In genomic region chr3:122273407-122274240, GRCm38 (mm10) we compare ENCODE assay signal across 7 mouse cellular contexts. TPM values are rescaled to one million over a fixed set of nuclear protein-coding genes. Genes with fewer than 3 reads are reported as not detected.
DNase-seq lines count a peak whose midpoint lies in the region; ATAC-seq and TF ChIP-seq lines count a peak whose summit lies in the region.

No protein-coding gene starts in this region.

- no peak for ATAC-seq in embryonic facial prominence, embryonic 14.5 days (ENCODE audit: low read depth)
- no peak for ATAC-seq in intestine, postnatal 0 days
- ATAC-seq in neutrophil, adult 5-6 weeks (ENCODE audit: extremely low read depth, insufficient number of reproducible peaks, low FRiP score, poor library complexity, severe bottlenecking) = peak; percentile 83

- 0 out of 2 replicates have a peak, but pooled peaks have one; percentile 13 for TF ChIP-seq CTCF in spleen, adult 2 months (IDR thresholded peaks at IDR 0.05; ENCODE audit: extremely low read depth, insufficient read depth, insufficient read length, insufficient replicate concordance)
- peak; percentile 36 for TF ChIP-seq CTCF in intestine, postnatal 0 days (IDR thresholded peaks at IDR 0.05; ENCODE audit: low read depth)

- no peak for DNase-seq in spleen, adult 2 months (ENCODE audit: low read depth in 1 of 2, low spot score in 2 of 2)
- no peak for DNase-seq in spleen, postnatal 4 days (ENCODE audit: low spot score in 2 of 2)
- DNase-seq in embryonic facial prominence, embryonic 14.5 days (ENCODE audit: low spot score) = no peak
- DNase-seq in cerebellum, adult 8-10 months = no peak
- no peak for DNase-seq in cerebellum, adult 11 months

- no peak for TF ChIP-seq POLR2A in spleen, adult 2 months (IDR thresholded peaks at IDR 0.05; ENCODE audit: low read depth, low read length)

- H3K4me2 ChIP-seq in embryonic facial prominence, embryonic 14.5 days (ENCODE audit: low read depth, low read length) = peak overlapping the region; percentile 50
- peak overlapping the region; percentile 65 for H3K4me2 ChIP-seq in intestine, postnatal 0 days (replicated peaks; ENCODE audit: low read depth)

- H3K9ac ChIP-seq in embryonic facial prominence, embryonic 14.5 days (ENCODE audit: low read depth, low read length) = peak overlapping the region; percentile 92
- peak overlapping the region; percentile 37; the same call in 1 of the 2 replicates for H3K9ac ChIP-seq in intestine, postnatal 0 days (ENCODE audit: low read depth, low read length)

- peak overlapping the region; percentile 43; the same call in 1 of the 2 replicates for H3K27ac ChIP-seq in spleen, adult 2 months (ENCODE audit: insufficient read depth, low read length)
- peak overlapping the region; percentile 70; the same call in 1 of the 2 replicates for H3K27ac ChIP-seq in embryonic facial prominence, embryonic 14.5 days (replicated peaks; ENCODE audit: low read depth, low read length)
- H3K27ac ChIP-seq in intestine, postnatal 0 days (ENCODE audit: low read depth, low read length) = no peak overlapping the region

- no peaks in the 10 kb centered on the region for H3K27me3 ChIP-seq in spleen, adult 2 months (ENCODE audit: control insufficient read depth, insufficient read depth, low read length)
- H3K27me3 ChIP-seq in embryonic facial prominence, embryonic 14.5 days (replicated peaks; ENCODE audit: control insufficient read depth, insufficient read depth, low read length) = no peaks in the 10 kb centered on the region
- H3K27me3 ChIP-seq in intestine, postnatal 0 days (replicated peaks; ENCODE audit: control insufficient read depth, insufficient read depth, low read length) = no peaks in the 10 kb centered on the region

- H3K36me3 ChIP-seq in spleen, adult 2 months (ENCODE audit: control insufficient read depth, insufficient read depth, low read length) = peaks cover 15% of the 10 kb centered on the region
- peaks cover 35% of the 10 kb centered on the region for H3K36me3 ChIP-seq in embryonic facial prominence, embryonic 14.5 days (ENCODE audit: control insufficient read depth, insufficient read depth, low read length)
- peaks cover 25% of the 10 kb centered on the region for H3K36me3 ChIP-seq in intestine, postnatal 0 days (ENCODE audit: control insufficient read depth, insufficient read depth)

- H3K4me3 ChIP-seq in spleen, adult 2 months (ENCODE audit: extremely low read depth, insufficient read depth, insufficient read length) = peak overlapping the region; percentile 91
- H3K4me3 ChIP-seq in embryonic facial prominence, embryonic 14.5 days (ENCODE audit: low read depth, low read length) = peak overlapping the region; percentile 99
- H3K4me3 ChIP-seq in intestine, postnatal 0 days (ENCODE audit: low read depth, low read length) = peak overlapping the region; percentile 94

- 9% methylated on average over 19 of the region's 20 CpGs for WGBS in spleen, adult 2 months
- 10% methylated on average over 18 of the region's 20 CpGs for WGBS in embryonic facial prominence, embryonic 14.5 days
- 12% methylated on average over 18 of the region's 20 CpGs for whole genome bisulfite sequencing in intestine, postnatal 0 days

- H3K4me1 ChIP-seq in spleen, adult 2 months (ENCODE audit: control insufficient read depth, insufficient read depth, insufficient read length) = 0 out of 2 replicates have a peak, but pooled peaks cover 7% of the 10 kb centered on the region
- peaks cover 27% of the 10 kb centered on the region for H3K4me1 ChIP-seq in embryonic facial prominence, embryonic 14.5 days (ENCODE audit: control insufficient read depth, insufficient read depth, low read length)
- no peaks in the 10 kb centered on the region for H3K4me1 ChIP-seq in intestine, postnatal 0 days (replicated peaks; ENCODE audit: control insufficient read depth, insufficient read depth, low read length)

- H3K9me3 ChIP-seq in embryonic facial prominence, embryonic 14.5 days (ENCODE audit: control insufficient read depth, low read length) = no peaks in the 10 kb centered on the region
- H3K9me3 ChIP-seq in intestine, postnatal 0 days (ENCODE audit: control insufficient read depth) = no peaks in the 10 kb centered on the region

RNA-seq across cellular contexts. Expression of gene Dnttip2, which starts 0.6 kb away (rescaled TPM):
- 4.4 and 5.5 TPM in 2 replicates for polyA plus RNA-seq in spleen, adult 2 months (2012; rRNA removed)
- polyA plus RNA-seq in embryonic facial prominence, embryonic 14.5 days (2014; fragmentation: Nextera tagmentation; extraction: Ambion mirVana) = 61.8 and 68.3 TPM in 2 replicates
- polyA plus RNA-seq in intestine, postnatal 0 days (2015; fragmentation: Nextera tagmentation; extraction: Ambion mirVana) = 42.4 and 44.9 TPM in 2 replicates
- 98.6 and 101 TPM in 2 replicates for total RNA-seq in neutrophil, adult 5-6 weeks (2017)

RNA-seq across cellular contexts. Expression of gene Bcar3, which starts 20.3 kb away (rescaled TPM):
- 54.4 and 67.8 TPM in 2 replicates for polyA plus RNA-seq in spleen, adult 2 months (2012; rRNA removed)
- 10.0 and 11.3 TPM in 2 replicates for polyA plus RNA-seq in embryonic facial prominence, embryonic 14.5 days (2014; fragmentation: Nextera tagmentation; extraction: Ambion mirVana)
- polyA plus RNA-seq in intestine, postnatal 0 days (2015; fragmentation: Nextera tagmentation; extraction: Ambion mirVana) = 33.5 and 33.8 TPM in 2 replicates
- total RNA-seq in neutrophil, adult 5-6 weeks (2017) = 60.0 and 64.5 TPM in 2 replicates

RNA-seq across cellular contexts. Expression of gene Gclm, which starts 28.3 kb away (rescaled TPM):
- 89.3 and 98.1 TPM in 2 replicates for polyA plus RNA-seq in spleen, adult 2 months (2012; rRNA removed)
- polyA plus RNA-seq in embryonic facial prominence, embryonic 14.5 days (2014; fragmentation: Nextera tagmentation; extraction: Ambion mirVana) = 62.0 and 76.0 TPM in 2 replicates
- 382 and 400 TPM in 2 replicates for polyA plus RNA-seq in intestine, postnatal 0 days (2015; fragmentation: Nextera tagmentation; extraction: Ambion mirVana)
- total RNA-seq in neutrophil, adult 5-6 weeks (2017) = 20.3 and 31.5 TPM in 2 replicates
